Mouse (Mus musculus) thymus, postnatal 0 days (tissue): ENCODE results near the gene Taf4. TPM values are rescaled to one million over a fixed set of nuclear protein-coding genes. Genes with fewer than 3 reads are reported as not detected.

ENCODE experiments used
- DNase-seq: peaks from one replicate; pipeline ENCODE4 v3.0.0-alpha.2; 2015; ENCODE audit warnings: low spot score
- polyA plus RNA-seq: library from polyadenylated mRNA; unstranded; fragments of >200 nt; fragmentation: Nextera tagmentation; extraction: Ambion mirVana; gene quantifications from 2 replicates; pipeline ENCODE4 v1.2.1, GENCODE M21; 2015

Gene Taf4
- polyA plus RNA-seq, 1 experiment from 2014 or later, result 4.6 TPM

DNA sequence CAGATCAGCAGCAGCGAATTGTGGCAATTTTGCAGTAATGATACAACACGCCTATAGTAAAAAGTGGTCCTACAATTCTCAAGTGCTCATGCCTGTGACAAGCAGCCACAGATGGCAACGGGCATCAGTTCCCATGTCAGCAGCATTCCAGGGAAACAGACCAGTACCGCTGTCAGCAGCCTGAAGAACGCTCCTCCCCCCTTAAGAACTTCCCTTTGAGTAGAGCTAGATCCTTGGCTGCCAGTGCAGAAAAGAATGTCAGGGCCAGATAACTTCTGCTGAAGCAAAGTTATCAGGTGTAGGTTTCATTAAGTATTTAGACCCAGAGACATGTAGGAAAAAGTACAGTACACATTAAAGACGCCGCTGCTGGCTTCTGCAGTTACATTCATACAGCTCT lies 8.4 kb upstream of the Taf4 start:
- no peak for DNase-seq

DNA sequence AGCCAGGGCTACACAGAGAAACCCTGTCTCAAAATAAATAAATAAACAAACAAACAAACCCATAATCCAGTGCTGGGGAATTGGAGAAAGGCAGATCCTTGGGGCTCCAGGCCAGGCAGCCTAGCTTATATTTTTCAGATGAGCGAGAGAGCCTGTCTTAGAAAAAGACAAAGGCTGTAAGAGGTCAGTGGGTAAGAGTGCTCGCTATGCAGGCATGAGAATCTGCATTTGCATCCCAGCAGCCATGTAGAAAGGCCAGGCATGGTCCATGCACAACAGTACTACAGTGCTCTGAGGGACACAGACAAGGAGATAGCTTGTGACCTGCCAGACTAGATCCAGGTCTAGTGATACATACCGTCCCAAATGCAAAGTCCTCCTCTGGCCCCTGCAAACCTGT lies 6.3 kb upstream of the Taf4 start:
- no peak for DNase-seq

DNA sequence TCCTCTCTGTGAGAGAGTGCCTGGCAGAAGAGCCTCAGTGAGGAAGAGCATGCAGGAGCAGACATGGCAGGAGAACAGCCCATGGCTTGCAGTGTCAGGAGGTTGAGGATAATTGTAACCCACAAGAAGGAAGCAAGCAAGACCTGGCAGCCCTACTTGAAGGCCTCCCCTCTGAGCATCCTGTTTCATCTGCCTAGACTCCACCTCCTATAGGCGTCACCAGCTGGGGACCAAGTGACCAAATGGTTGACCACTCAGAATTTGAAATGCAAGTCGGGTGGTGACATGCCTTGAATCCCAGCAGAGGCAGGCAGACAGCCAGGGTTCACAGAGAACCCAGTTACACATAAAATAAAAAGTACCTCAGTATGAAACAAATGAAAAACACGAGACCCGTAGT lies 4.2 kb upstream of the Taf4 start:
- no peak for DNase-seq

DNA sequence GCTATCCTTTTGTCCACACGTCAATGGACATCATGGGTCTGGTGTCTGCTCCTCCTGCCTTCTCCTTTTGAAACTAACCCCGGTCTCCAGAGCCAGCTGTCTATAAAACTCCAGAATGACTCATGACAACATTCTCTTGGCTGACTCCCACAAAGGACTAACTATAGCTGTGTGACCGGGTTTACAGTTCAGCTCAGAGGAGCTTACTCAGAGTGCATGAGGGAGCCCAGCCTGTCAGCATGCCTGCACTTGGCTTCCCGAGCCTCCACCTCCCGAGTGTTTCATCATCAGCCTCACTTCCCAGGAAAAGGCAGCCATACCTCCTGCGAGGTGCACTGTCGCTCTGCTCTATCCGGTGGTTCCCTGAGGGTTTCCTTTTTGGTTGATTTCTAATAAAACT lies 3.4 kb upstream of the Taf4 start:
- no peak for DNase-seq

DNA sequence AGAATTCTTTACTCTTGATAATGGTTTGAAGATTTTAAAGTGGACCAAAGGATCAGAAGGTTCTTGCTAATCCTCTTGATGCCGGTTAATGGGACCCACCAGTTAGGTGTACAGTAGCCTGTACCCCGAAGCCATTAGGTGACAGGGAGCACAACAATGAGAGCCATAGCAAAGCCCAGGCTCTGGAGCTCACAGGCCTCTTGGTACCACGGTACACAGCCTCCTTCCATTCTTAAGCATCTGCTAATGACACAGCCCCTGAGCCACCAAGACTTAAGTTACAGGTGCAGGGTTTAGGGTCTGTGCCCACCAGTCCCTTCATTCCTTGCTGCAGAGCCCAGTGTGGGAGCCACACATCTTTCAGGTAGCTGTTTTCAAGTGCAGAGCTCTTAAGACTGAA lies 1.8 kb upstream of the Taf4 start:
- DNase-seq, result no peak

DNA sequence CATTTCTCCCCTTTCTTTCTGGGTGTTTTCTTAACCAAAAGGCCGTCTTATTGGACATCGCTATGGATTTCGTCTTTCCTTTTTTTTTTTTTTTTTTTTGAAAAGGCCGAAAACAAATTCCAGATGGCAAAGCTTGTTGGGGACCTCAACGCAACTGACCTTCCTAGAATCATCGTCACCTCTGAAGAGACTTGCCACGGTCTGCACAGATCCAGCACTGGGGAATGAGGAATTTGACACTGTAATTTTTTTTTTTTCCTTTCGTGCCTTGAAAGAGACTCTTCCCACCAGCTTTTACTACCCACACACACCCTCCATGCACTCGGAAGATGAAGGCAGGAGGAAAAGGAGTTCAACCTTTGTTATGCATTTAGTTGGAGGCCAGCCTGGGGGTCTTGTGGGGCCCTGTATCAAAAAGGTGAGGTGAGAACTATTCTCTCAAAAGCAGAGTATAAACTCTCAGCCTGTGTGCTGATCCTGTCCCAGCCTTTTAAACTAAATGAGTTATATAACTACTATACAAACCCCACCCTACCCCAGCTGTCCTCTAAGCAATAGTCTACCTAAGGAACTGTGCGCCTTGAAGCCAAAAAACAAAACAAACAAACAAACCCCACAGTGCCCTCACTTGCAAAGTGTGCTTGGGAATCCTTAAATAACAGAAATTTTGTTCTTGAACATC lies 1.0 kb upstream of the Taf4 start:
- peak; percentile 22 for DNase-seq

DNA sequence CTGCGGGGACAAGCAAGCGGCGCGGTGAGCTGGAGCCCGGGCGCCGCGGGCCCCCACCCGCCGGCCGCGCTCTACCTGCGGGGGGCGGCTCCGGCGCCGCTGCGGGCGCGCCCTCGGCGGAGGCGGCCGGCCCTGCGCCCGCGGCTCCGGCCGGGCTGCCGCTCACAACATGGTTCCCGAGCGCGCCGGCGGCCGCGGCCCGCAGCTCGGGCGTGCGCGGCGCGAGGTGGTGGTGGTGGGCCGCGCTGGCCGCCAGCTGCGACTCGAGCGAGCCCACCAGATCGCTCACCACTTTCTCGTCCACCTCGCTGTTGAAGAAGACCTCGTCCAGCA lies 185 bp downstream of the Taf4 start:
- DNase-seq, result no peak

DNA sequence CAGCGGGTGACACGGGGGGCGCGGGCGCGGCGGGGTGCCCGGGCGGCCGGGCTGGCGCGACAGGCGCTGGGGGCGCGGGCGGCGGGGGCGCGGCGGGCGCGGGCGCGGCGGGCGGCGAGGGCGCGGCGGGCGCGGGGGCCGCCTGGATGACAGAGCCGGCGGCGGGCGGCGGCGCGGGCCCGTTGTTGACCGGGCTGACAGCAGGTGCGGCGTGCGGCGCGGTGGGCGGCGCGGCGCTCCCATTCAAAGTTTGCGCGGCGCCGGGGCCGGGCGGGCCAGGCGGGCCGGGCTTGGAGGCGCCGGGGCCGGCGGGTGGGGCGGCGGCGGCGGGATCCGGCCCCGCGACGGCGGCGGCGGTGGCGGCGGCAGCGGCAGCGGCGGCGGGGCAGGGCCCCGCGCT lies 595 bp downstream of the Taf4 start:
- no peak for DNase-seq

DNA sequence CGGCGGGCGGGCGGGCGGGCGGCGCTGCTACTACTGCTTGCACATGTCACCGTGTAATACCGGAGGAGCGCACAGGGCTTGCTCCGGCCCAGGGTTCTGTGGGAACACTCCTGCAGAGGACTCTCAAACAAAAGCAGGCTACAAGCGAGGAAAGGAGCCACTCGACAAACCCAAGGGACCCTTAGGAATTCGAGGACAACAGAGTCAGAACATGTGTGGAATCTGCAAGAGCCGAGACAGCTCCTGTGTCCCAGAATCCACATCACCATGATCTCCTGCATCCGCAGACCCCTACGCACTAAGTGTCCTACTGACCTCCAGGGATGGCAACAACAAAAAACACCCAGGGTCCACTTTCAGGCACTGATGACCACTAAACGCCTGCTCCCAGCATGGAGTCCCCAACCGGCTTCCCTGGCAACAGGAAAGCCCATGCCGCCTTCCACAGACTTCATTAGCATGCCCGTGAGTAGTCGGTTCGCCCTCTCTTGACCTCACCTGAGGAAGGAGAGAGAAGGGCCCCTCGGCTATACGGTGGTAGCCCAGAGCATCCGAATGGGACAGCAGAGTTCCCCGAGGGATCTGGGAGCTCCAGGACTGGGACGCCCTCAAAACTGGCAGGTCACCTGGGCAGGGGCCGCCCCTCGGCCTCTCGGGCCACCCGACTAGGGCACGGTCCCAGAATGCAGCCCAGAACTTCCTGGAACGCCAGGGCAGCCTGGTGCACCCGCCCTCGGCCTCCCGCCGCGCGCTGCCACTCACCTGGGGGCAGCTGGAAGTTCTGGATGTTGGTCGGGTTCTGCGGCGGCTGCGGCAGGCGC lies 1.6 kb downstream of the Taf4 start:
- DNase-seq, result no peak

DNA sequence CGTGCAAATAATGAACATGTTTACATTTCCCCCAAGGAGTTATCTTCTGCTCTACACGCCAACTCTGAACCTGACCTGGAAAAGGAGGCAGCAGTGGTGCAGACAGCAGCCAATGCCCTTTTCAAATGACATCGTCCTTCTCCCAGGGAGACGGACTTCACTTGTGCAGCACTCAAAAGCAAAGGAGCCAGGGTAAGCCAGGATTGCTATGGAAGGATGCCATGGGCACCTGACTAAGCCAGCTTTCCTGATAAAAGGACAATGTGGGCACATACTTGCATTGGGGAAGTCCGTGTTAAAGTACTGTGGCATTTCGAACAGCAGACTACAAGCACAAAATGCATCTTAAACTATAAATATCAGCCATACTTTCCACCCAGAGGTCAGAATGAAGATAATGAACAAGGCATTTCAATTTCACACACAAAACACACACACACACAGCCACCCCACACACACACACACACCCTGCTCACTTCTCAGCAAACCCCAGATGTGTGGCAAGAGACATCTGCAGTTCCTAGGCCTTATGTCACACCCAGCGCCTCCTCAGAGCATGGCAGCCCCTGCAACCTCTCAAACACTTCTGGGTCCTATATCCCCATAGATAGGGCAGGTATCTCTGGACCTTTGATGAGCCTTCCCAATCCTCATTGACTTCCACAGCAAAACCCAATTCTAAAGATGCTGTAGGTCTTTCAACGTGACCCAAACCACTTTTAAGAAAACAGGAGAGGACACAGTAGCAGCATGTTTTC lies 2.4 kb downstream of the Taf4 start:
- peak; percentile 60 for DNase-seq

DNA sequence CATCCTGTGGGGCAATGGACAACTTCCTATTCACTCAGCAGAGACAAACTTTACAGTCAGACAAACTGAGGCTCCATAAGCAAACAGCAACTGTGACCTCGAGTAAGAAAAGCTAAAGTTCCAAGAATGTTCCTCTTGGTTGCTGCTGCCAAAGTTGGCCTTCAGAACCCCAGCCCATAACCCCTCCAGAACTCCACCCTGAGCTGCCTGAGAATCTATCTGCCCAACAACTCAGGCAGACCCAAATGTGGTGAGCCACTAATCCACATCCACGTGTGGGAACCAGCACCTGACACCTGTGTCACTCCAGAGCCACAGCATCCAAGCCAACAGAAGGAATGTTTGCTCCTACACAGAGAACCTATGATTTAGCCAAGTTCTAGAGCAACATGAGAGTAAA lies 4.0 kb downstream of the Taf4 start:
- DNase-seq, result no peak

DNA sequence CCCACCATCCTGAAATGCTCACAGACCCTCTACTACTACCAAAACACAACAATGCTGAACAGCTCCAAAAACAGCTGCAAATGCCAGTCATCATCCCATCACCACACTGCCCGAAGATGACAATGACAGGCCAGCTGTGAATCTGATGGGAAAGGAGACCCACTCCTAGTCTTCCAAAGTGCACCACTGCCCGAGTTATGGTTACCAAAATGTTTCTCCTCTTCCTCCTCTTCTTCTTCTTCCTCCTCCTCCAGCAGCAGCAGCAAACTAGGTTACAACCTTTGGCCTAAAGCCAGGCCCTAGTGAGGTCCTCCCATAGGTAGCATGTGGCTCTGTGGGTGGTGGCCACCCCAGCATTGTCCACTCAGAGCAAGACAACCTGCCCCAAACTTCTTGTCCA lies 4.6 kb downstream of the Taf4 start:
- DNase-seq, result no peak

DNA sequence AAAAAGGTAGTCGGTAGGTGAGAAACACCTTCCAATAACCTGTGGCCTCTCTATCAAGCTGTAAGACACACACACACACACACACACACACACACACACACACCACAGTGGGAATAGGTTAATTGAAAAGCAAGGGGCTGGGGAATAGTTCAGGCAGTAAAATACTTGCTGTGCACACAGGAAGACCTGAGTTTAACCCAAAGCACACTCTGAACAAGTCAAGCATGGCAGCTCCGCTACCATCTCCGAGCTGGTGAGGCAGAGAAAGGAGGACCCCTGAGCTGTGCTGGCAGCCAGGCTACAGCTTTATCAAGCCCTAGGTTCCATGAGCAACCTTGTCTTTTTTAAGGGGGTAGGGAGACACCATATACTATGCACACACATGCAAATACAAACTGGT lies 7.3 kb downstream of the Taf4 start:
- DNase-seq, result no peak

DNA sequence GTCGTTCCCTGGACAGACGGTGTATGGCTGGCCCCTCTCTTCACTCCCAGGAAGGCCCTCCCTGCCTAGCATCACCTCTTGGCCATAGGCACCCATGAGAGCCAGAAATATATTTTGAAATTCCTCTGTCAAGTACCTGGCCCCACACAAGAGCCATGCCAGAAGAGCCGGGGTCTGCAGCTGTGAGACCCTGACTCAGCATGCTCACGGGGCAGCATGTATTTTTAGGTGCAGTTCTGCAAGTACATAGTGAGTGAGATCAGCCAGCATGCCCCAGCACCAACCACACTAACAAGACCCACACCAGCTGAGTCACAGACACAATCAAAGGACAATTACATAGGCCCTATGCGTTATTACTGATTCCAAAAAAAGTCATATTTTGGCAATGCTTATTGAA lies 8.8 kb downstream of the Taf4 start:
- no peak for DNase-seq

DNA sequence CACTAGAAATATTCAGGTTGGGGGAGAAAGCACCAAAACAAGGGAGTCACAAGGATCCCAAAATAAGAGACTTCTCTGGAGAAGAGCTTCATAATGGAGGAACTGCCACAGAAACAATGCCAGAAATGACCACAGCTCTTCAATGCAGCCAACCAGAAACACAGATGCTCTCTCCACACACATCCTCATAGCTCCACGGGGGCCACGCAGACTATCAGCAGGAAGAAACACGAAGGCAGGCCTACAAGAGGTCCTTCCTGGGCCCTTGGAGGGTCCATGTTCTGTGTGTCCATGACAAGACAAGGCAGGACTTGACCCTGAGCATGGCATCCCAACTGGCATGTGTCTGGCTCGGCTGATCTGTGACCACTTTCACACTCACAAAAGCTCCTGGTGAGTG lies 15.0 kb downstream of the Taf4 start:
- no peak for DNase-seq

DNA sequence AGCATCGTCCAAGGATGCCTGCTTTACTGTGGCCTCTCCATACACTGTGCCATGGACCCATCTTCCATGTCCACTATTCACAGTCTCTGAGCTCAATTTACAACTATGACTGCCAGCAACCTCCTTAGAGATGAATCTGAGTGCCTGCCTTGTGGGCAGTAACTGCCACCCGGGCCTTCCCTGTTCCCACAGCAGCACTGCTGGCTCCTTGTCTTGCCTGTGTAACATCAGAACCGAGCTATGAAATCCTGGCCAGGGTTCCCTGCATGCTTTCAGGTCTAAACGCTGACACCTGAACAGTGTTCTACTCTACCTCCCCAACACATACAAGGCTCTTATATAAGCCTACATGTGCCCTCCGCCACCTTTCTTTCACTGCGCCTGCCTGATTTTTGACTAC lies 16.1 kb downstream of the Taf4 start:
- no peak for DNase-seq

DNA sequence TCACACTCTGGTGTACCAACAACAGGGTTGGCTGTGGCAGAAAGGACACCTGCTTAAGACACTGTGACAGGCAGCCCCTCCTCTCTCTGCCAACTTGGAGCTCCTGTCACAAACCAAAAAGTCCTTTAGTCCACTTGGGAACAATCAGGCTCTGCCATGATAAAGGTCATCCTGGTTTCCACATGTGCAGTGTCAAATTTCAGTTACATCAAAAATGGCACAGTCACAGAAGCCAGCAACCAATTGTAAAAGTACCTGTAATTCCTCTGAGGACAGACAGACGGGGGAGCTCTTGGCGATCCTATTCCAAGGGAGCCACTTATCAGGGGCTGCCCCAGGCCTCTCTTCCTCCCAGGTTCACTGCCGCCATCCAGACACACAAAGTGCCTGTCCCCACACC lies 17.1 kb downstream of the Taf4 start:
- DNase-seq, result no peak

DNA sequence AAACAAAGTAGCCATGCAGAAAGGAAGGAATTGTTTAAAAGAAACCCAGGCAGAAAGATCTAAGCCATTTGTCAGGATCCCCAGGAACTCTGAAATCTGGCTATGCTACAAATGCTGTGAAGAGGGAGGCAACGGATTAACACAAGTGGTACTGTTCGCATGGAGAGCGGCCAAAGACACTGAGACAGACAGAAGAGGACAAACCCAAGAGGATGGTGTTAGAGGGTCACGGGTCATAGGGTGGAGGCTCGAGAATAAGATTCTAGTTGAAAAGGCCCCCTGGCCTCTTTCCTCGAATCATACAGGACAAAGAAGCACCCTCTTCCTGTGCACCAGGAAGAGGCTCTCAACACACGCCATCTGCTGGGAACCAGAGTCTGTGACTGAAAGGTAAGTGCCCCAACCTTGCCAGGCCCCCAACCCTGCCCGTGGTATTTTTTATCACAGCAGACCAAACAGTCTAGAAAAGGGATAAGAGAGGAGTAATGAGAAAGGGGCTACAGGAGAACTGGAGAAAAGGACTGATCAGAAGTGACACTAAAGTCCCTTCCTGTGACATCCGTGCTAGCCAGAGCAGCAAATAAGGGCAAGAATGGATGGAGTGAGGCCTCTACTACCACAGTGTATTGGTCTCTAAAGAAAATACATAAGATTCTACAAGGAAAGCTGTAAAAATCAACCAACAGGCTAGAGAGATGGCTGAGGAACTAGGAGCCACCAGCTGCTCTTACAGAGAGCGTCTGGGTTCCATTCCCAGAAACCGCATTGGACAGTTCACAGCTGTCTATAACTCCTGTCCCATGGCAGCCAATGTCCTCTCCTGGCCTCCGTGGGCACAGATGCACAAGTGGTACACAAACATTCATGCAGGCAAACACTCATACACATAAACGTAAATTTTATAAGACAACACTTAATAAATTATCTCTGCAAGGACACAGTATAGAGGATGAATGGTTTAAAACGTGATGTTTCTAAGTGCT lies 24.6 kb downstream of the Taf4 start:
- DNase-seq, result peak; percentile 43

DNA sequence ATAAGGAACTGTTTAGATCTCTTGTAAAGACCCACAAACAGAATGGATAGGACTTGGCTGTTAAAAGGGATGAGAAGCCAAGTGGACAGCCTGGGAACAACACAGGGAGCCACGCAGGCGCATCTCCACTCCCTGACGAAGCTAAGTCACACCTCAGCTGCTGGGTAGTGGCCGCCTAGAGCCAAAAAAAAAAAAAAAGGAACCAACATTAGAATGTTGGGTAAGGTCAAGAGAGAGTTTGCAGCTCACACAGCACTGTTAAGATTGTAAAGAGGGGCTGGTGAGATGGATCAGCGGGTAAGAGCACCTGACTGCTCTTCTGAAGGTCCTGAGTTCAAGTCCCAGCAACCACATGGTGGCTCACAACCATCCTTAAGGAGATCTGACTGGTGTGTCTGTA lies 27.6 kb downstream of the Taf4 start:
- no peak for DNase-seq

DNA sequence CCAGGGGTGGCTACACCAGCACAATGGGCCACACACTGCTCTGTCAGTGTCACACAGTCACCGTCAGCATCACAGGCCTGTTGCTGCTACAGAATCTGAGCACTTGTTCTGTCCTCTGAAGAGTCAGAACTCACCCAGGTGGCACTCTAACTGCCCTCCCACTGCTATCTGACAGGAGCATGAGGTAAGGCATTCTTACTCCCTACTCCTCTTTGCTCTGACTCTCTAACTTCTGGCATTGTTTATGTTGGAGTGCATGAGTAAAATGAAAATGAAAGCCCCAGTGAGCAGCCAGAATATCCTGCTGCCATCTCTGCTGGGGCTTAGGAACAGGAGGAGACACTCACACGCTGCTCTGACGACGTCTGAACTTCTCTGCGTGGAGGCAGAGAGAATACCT lies 28.8 kb downstream of the Taf4 start:
- DNase-seq, result no peak

DNA sequence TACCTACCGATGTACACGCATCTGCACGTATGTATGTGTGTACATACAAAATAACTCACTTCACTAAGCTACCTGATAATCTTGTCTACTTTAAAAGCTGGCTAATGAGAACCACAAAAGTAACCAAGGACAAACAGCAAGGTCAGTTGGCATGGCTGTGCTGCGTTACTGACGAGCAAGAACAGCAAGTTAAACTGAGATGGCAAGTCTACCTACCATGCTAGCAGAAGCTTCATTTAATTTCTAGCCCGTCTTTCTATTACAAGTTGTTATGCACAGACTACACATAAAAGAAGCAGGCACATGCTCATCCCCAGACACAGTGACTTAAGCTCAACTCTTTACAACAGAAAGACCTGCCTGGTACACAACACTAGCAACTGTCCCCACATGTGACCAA lies 29.9 kb downstream of the Taf4 start:
- no peak for DNase-seq
